Mouse (Mus musculus) midbrain, embryonic 15.5 days (tissue): ENCODE data around the gene Ankrd50. TPM values are rescaled to one million over a fixed set of nuclear protein-coding genes. Genes with fewer than 3 reads are reported as not detected.

Experiments
- ATAC-seq: fragments of 200-750 bp; cut with Nextera tagmentation; replicated peaks from 2 replicates; pipeline ENCODE4 v1.8.0; 2017; ENCODE audit warnings: moderate TSS enrichment
- H3K27ac ChIP-seq: fragments of 300-500 bp; sonication (generic); 2 replicates; pipeline ENCODE4 v1.5.1; 2015; ENCODE audit warnings: mild to moderate bottlenecking, inconsistent platforms
- H3K27me3 ChIP-seq: fragments of 300-500 bp; sonication (generic); replicated peaks from 2 replicates; pipeline ENCODE4 v1.6.1; 2015; ENCODE audit warnings: inconsistent platforms
- H3K36me3 ChIP-seq: fragments of 300-500 bp; sonication (generic); replicated peaks from 2 replicates; pipeline ENCODE4 v1.6.1; 2015; ENCODE audit warnings: inconsistent platforms
- H3K4me1 ChIP-seq: fragments of 300-500 bp; sonication (generic); 2 replicates; pipeline ENCODE4 v1.6.1; 2015; ENCODE audit warnings: inconsistent platforms
- H3K4me2 ChIP-seq: fragments of 300-500 bp; sonication (generic); 2 replicates; pipeline ENCODE4 v1.6.1; 2015; ENCODE audit warnings: inconsistent platforms, mild to moderate bottlenecking, moderate library complexity
- H3K4me3 ChIP-seq: fragments of 300-500 bp; sonication (generic); 2 replicates; pipeline ENCODE4 v1.5.1; 2015; ENCODE audit warnings: mild to moderate bottlenecking, inconsistent platforms
- H3K9ac ChIP-seq: fragments of 300-500 bp; sonication (generic); 2 replicates; pipeline ENCODE4 v1.6.1; 2015; ENCODE audit warnings: mild to moderate bottlenecking, inconsistent platforms
- H3K9me3 ChIP-seq: fragments of 300-500 bp; sonication (generic); 2 replicates; pipeline ENCODE4 v1.6.1; 2016; ENCODE audit warnings: inconsistent platforms
- WGBS: fragments of 180-500 bp; shearing (Covaris S2); methylation state at CpG from one replicate; pipeline ENCODE4 v1.1.7; 2015; ENCODE audit warnings: mixed read lengths; 5-methylcytosine and 5-hydroxymethylcytosine counted together
- polyA plus RNA-seq: library from polyadenylated mRNA; unstranded; fragments of >200 nt; fragmentation: Nextera tagmentation; extraction: Ambion mirVana; gene quantifications from 2 replicates; pipeline ENCODE4 v1.2.1, GENCODE M21; 2015

The Ankrd50 gene
- 24.7 and 25.3 TPM in 2 replicates for polyA plus RNA-seq

DNA sequence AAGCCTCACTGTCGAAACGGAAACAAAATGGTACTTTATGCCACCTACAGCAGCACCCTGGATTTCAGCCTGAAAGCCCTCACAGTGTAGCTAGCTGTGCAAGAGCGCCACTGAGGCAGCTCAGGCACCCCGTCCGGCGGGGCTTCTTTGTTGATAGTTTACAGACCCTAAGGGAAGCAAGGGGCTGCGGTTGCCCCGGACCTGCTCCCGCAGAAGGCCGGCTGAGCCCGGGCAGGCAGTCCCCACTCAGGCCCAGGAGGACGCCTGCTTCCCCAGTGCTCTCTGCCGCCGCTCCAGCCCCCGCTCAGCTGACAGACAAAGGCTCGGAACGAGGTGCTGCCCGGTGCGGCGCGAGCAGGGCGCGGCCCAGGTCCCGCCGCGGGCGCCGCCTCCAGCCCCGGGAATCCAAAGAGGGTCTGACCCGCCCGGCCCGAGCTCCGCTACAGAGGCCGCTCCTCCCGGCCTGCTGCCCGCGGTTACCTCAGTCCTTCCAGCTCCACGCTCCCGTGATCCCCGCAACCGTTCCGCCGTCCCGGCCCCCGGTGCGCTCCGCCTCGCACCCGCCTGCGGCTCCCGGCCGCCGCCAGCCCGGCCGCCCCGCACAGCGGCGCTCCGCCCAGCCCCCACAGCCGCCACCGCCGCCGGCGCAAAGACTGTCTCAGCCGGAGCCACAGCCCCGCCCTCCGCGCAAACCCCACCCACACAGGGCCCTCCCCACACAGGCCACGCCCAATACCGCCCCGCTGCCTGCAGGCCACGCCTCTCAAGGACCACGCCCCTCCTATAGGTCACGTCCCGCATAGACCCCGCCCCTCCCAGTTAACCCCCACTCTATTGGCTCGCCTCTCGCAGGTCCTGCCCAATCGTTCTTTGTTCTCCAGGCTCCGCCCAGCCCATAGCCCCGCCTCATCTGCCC is at the start of gene Ankrd50:
Ankrd50 (minus strand) TSS at position 654 of the 916 bp plus-strand sequence.
- H3K9me3 ChIP-seq, result no peaks in the 10 kb centered on the region
- no peaks in the 10 kb centered on the region for H3K27me3 ChIP-seq
- H3K4me3 ChIP-seq, result peak within 1 kb of the TSS; percentile 97
- WGBS, result under 1% methylated on average over 79 of the region's 81 CpGs
- H3K9ac ChIP-seq, result peak within 1 kb of the TSS; percentile 83
- peak within 1 kb of the TSS; percentile 86 for H3K4me2 ChIP-seq
- peaks cover 39% of the 10 kb centered on the region for H3K4me1 ChIP-seq
- peak within 1 kb of the TSS; percentile 92 for H3K27ac ChIP-seq
- H3K36me3 ChIP-seq, result no peaks in the 10 kb centered on the region
- peak; percentile 98 for ATAC-seq

DNA sequence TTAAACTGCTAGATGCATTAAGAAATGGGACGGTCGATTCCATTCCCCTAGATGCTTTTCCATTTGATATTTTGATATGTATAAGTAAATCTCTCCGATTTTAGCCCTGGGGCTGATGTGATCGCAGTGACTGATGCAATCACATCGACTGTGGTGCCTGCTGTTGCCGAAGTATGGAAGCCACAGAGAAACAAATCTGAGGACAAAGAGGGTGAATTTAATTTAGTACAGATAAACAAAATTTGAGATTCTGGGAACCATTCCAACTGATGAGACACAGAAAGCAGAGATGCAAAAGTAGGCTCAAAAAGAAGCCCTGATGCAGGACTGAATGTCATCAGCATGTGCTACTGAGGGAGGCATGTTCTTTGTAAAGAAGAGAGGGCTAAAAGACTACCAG is 49.6 kb upstream of the Ankrd50 start:
- no peak overlapping the region for H3K4me3 ChIP-seq
- ATAC-seq, result no peak
- 87% methylated on average over 6 of the region's 6 CpGs for WGBS
- no peaks in the 10 kb centered on the region for H3K27me3 ChIP-seq
- H3K9me3 ChIP-seq, result no peaks in the 10 kb centered on the region
- no peaks in the 10 kb centered on the region for H3K36me3 ChIP-seq
- no peak overlapping the region for H3K9ac ChIP-seq
- H3K4me2 ChIP-seq, result no peak overlapping the region
- no peak overlapping the region for H3K27ac ChIP-seq
- H3K4me1 ChIP-seq, result no peaks in the 10 kb centered on the region

DNA sequence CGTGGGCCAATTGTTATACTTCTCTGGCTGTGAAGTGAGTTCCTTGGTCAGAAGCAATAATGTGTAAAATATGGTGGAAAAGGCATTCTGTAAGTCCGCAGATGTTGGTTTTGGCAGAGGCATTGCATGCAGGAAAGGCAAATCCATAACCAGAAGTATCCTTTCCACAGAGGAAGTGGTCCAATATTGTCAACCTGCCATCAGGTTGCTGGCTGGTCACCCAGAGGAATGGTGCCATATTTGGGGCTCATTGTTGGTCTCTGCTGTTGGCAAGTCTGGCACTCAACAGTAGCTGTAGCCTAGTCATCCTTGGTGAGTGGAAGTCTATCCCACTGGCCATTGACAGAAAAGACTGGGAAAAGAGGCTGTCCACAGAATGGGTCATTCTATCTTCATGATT is 35.8 kb upstream of the Ankrd50 start:
- Histone ChIP-seq H3K4me2 (no peak overlapping the region), H3K4me1 (no peaks in the 10 kb centered on the region), H3K36me3 (no peaks in the 10 kb centered on the region), H3K9me3 (no peaks in the 10 kb centered on the region), H3K27ac (no peak overlapping the region), H3K4me3 (no peak overlapping the region), H3K9ac (no peak overlapping the region), H3K27me3 (no peaks in the 10 kb centered on the region)
- no peak for ATAC-seq
- WGBS, result 84% methylated on average over 2 of the region's 2 CpGs

DNA sequence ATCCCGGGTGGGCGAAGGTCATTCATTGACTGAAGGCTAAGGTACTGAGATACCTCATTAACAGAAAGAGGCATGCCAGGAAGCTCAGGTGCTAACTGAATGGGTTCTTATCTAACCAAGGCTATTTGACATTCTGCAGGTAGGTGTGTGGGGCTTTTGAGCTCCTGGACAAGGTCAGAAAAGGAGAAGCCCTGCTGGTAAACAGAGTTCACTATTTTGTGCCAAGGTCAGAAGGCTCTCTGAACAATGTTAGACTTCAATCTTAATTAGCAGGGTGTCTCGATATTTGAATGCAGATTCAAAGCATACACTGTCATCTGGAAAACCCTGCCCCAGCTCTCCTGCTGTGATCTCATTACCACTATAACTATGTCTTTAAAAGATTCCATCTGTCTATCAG is 35.3 kb upstream of the Ankrd50 start:
- H3K9ac ChIP-seq, result no peak overlapping the region
- no peaks in the 10 kb centered on the region for H3K9me3 ChIP-seq
- H3K4me2 ChIP-seq, result no peak overlapping the region
- no peaks in the 10 kb centered on the region for H3K27me3 ChIP-seq
- H3K4me1 ChIP-seq, result no peaks in the 10 kb centered on the region
- 81% methylated on average over 3 of the region's 3 CpGs for WGBS
- H3K4me3 ChIP-seq, result no peak overlapping the region
- no peak overlapping the region for H3K27ac ChIP-seq
- no peaks in the 10 kb centered on the region for H3K36me3 ChIP-seq
- ATAC-seq, result no peak

DNA sequence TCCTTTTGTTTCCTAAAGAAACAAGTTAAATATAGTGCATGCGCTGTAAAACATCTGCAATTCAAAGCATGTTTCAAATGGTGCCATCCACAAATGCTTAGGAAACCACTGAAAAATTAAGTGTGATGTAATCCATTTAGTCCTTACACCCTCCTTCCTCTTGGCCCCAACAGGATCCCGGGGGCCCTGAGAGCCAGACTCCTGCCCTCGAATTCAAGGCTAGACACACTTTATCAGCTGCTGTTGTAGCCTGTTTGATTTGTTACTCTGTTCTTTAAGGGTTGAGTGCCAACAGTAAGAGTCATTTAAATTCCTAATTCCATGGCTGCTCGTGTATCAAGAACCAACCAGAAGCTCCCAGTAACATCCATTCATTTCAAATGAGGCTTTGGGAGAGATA is 19.0 kb upstream of the Ankrd50 start:
- Histone ChIP-seq H3K4me1 (no peaks in the 10 kb centered on the region), H3K27me3 (no peaks in the 10 kb centered on the region), H3K9ac (no peak overlapping the region), H3K9me3 (no peaks in the 10 kb centered on the region), H3K27ac (no peak overlapping the region), H3K36me3 (no peaks in the 10 kb centered on the region), H3K4me3 (no peak overlapping the region), H3K4me2 (no peak overlapping the region)
- 83% methylated on average over 4 of the region's 4 CpGs for WGBS
- no peak for ATAC-seq

DNA sequence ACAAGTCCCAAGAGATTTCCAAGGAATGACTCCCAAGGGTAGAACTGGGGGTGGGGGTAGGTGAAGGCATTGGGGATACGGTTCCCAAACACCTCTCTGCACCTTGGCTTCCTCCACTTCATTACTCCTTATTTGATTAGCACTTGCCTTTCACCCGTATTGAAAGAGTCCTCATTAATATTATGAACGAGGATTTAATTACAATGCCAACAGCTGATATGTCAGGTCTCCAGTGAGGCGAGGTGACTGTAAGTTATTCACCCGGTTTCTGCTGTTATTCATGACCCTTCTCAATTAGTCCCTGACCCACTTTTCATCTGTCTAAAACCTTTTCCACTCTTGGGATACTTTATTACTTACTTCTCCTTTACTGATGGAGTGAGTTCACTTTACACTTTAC is 17.5 kb upstream of the Ankrd50 start:
- Histone ChIP-seq H3K9me3 (no peaks in the 10 kb centered on the region), H3K27ac (no peak overlapping the region), H3K4me3 (no peak overlapping the region), H3K36me3 (no peaks in the 10 kb centered on the region), H3K9ac (no peak overlapping the region), H3K27me3 (no peaks in the 10 kb centered on the region), H3K4me1 (no peaks in the 10 kb centered on the region), H3K4me2 (no peak overlapping the region)
- 0 out of 2 replicates have a peak, but pooled peaks have one; percentile 6 for ATAC-seq
- 54% methylated on average over 5 of the region's 5 CpGs for WGBS

DNA sequence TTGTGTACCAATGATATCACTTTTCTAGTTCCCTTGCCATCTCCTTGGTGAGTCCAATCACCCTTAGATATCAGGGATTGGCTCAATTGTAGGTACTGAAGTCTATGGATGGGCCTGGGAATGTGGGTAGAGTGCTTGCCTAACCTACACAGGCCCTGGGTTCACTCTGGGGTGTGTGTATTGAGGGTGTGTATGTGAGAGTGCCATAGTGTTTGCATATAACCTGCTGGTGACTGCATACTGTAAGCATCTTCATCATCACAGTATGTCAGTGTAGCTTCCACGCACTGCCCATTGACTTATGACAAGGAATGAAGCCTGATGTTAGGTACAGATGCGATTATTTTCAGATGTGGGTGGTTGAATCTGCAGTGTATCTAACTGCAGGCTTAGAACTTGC is 17.1 kb upstream of the Ankrd50 start:
- H3K4me2 ChIP-seq, result no peak overlapping the region
- no peak overlapping the region for H3K9ac ChIP-seq
- ATAC-seq, result 0 out of 2 replicates have a peak, but pooled peaks have one; percentile 45
- no peak overlapping the region for H3K27ac ChIP-seq
- WGBS, result 94% methylated on average over 2 of the region's 2 CpGs
- H3K4me1 ChIP-seq, result no peaks in the 10 kb centered on the region
- no peak overlapping the region for H3K4me3 ChIP-seq
- H3K27me3 ChIP-seq, result no peaks in the 10 kb centered on the region
- no peaks in the 10 kb centered on the region for H3K36me3 ChIP-seq
- H3K9me3 ChIP-seq, result no peaks in the 10 kb centered on the region

DNA sequence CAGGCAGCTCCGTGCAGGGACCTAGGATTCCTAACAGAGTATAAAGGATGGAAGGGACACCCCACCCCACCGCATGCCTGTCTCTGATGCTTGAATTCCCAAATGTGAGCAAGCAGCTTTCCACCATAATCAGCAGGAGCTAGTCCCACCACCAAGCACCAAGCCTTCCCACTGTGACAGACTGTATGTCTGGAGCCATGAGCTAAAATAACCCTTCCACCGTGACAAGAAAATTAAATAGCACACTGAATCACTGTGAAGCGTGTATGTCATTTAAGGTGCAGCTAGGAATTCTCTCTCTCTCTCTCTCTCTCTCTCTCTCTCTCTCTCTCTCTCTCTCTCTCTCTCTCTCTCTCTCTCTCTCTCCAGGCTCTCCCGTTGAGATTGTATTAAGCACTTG is 16.7 kb upstream of the Ankrd50 start:
- H3K9ac ChIP-seq, result no peak overlapping the region
- no peak overlapping the region for H3K27ac ChIP-seq
- no peak overlapping the region for H3K4me2 ChIP-seq
- H3K36me3 ChIP-seq, result no peaks in the 10 kb centered on the region
- no peak overlapping the region for H3K4me3 ChIP-seq
- H3K9me3 ChIP-seq, result no peaks in the 10 kb centered on the region
- 51% methylated on average over 5 of the region's 5 CpGs for WGBS
- no peak; the same call in 1 of the 2 replicates for ATAC-seq
- no peaks in the 10 kb centered on the region for H3K4me1 ChIP-seq
- no peaks in the 10 kb centered on the region for H3K27me3 ChIP-seq

DNA sequence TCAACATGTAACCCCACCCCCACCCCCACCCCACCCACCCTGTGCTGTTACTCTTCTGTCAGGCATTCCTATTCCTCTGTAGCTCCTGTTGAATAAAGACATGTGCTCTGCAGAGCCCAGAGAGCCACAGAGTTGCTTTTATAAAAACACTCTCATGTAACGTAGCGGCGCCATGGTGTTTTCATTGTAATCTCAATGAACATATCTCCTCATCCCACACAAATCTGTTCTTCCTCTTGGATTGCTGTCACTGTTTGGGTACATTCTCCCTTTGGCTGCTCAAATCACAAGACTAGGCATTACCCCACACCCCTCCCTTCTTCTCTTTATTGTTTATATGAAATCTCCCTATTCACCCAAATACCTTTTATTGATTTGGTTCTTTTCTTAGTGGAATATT is 13.9 kb upstream of the Ankrd50 start:
- WGBS, result 96% methylated on average over 3 of the region's 3 CpGs
- no peaks in the 10 kb centered on the region for H3K36me3 ChIP-seq
- no peak overlapping the region for H3K9ac ChIP-seq
- no peak for ATAC-seq
- H3K4me2 ChIP-seq, result no peak overlapping the region
- no peak overlapping the region for H3K27ac ChIP-seq
- no peaks in the 10 kb centered on the region for H3K27me3 ChIP-seq
- no peaks in the 10 kb centered on the region for H3K4me1 ChIP-seq
- no peak overlapping the region for H3K4me3 ChIP-seq
- H3K9me3 ChIP-seq, result no peaks in the 10 kb centered on the region

DNA sequence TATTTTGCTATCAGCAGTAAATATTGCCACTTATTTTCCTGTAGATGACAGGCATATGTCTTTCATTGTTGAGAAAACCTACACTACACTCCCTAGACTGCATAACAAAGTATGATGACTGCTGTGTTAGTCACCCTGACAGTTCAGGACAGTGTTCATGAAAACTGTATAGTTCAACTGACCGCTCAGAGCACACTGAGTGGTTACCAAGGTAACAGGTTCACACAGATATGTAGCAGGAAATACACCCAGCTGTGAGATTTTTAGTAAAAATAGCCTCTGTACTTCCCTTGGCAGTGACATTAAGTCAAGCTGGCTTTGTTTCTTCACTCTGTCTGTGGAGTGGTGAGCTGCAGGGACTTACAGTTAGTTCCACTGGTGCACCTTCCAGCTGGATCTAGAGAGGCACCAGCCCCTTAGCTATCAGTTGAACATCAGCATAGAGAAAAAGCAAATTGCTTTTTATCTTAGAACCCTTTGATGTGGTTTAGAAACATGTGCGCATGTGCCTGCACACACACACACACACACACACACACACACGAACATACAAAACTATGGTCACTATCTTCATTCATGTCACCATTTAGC is 12.2 kb upstream of the Ankrd50 start:
- H3K27me3 ChIP-seq, result no peaks in the 10 kb centered on the region
- ATAC-seq, result no peak; the same call in 1 of the 2 replicates
- H3K4me2 ChIP-seq, result no peak overlapping the region
- no peaks in the 10 kb centered on the region for H3K9me3 ChIP-seq
- no peak overlapping the region for H3K27ac ChIP-seq
- H3K4me3 ChIP-seq, result no peak overlapping the region
- H3K4me1 ChIP-seq, result no peaks in the 10 kb centered on the region
- 74% methylated on average over 3 of the region's 3 CpGs for WGBS
- H3K36me3 ChIP-seq, result no peaks in the 10 kb centered on the region
- no peak overlapping the region for H3K9ac ChIP-seq

DNA sequence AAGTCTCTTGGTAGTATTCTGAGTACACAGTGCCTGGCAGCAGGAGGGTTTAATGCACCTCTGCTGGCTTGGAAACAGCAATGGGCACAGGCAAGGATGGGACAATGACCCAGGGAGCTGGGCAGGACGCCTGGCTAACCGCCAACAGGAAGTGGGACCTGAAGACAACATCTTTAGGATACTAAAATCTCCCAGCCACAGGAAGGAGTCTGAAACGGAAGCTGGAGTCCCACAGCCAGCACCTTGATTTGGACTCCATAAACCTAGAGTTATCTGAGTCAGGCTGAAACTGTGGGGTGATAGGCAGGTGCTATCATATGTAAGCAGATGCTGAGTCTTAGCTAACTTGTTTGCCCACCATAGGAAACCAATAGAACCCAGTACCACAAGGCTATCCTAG is 7.1 kb upstream of the Ankrd50 start:
- Histone ChIP-seq H3K27ac (no peak overlapping the region), H3K4me2 (no peak overlapping the region), H3K27me3 (no peaks in the 10 kb centered on the region), H3K9ac (no peak overlapping the region), H3K36me3 (no peaks in the 10 kb centered on the region), H3K4me3 (no peak overlapping the region), H3K4me1 (no peaks in the 10 kb centered on the region), H3K9me3 (no peaks in the 10 kb centered on the region)
- ATAC-seq, result no peak
- WGBS, result 90% methylated on average over 3 of the region's 3 CpGs

DNA sequence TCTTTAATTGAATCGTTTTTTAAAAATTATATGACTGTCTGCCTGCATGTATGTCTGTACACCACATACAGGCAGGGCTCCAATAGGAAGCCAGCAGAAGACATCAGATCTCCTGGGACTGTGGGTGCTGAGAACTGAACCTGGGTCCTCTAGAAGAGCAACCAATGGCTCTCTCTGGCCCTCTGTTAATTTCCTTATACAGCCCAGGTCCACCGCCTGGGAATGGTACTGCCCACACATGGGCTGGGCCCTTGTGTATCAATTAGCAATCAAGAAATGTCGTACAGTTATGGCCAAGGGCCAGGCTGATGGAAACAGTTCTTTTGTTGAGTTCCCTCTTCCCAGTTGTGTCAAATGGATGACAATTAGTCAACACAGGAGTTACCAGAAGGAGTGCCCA is 6.6 kb upstream of the Ankrd50 start:
- no peak overlapping the region for H3K27ac ChIP-seq
- no peaks in the 10 kb centered on the region for H3K36me3 ChIP-seq
- H3K27me3 ChIP-seq, result no peaks in the 10 kb centered on the region
- no peaks in the 10 kb centered on the region for H3K9me3 ChIP-seq
- 85% methylated on average over 3 of the region's 3 CpGs for WGBS
- no peak for ATAC-seq
- no peaks in the 10 kb centered on the region for H3K4me1 ChIP-seq
- no peak overlapping the region for H3K4me3 ChIP-seq
- no peak overlapping the region for H3K4me2 ChIP-seq
- H3K9ac ChIP-seq, result no peak overlapping the region

DNA sequence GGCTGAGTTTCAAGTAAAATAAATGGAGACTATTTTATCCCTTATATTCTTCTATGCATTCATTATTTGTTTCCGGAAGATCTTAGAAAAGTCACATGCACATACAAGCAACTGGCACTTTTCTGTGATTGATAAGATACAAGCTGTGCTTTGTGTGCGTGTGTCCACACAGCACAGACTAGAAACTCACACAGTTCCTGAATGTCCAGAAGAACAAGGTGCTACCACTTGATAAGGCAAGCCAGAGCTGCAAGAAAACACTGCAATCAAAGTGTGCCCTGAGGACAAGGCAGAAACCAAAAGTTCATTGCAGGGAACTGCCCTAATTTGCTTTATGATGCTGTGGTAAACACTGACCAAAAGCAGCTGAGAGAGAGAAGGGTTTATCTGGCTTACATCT is 6.1 kb upstream of the Ankrd50 start:
- Histone ChIP-seq H3K4me2 (no peak overlapping the region), H3K27ac (no peak overlapping the region), H3K9me3 (no peaks in the 10 kb centered on the region), H3K4me1 (no peaks in the 10 kb centered on the region), H3K4me3 (no peak overlapping the region), H3K36me3 (no peaks in the 10 kb centered on the region), H3K9ac (no peak overlapping the region), H3K27me3 (no peaks in the 10 kb centered on the region)
- ATAC-seq, result no peak
- WGBS, result 86% methylated on average over 2 of the region's 2 CpGs
